Mouse (Mus musculus): ENCODE measurements at regions not wholly inside any gene's neighbourhood (a gene's known extent, or its start where the extent isn't known, plus 50 kb on each side); places are given as distances from the start of the nearest gene placed in this dataset.

GRCm38 (mm10) chr15:11455366-11455785 is 55.9 kb upstream of the Tars start:
- Histone ChIP-seq H3K4me1 (ENCODE audit: control insufficient read depth, insufficient read depth, low read length) (peaks cover 33% of the 10 kb centered on the region), H3K9ac (ENCODE audit: low read depth, low read length, severe bottlenecking) (no peak overlapping the region), H3K27ac (replicated peaks; ENCODE audit: low read depth, low read length) (no peak overlapping the region; the same call in 1 of the 2 replicates), H3K36me3 (ENCODE audit: control insufficient read depth, insufficient read depth, low read length) (no peaks in the 10 kb centered on the region), H3K9me3 (ENCODE audit: control insufficient read depth, low read length) (no peaks in the 10 kb centered on the region), H3K4me3 (replicated peaks; ENCODE audit: low read length) (no peak overlapping the region), H3K27me3 (ENCODE audit: control insufficient read depth, insufficient read depth, low read length) (no peaks in the 10 kb centered on the region), H3K4me2 (replicated peaks; ENCODE audit: low read depth, low read length, severe bottlenecking) (no peak overlapping the region; the same call in 1 of the 2 replicates)
- whole genome bisulfite sequencing, result 15% methylated on average over 11 of the region's 11 CpGs
- TF ChIP-seq POLR2A (IDR thresholded peaks at IDR 0.05; ENCODE audit: borderline replicate concordance, extremely low read depth, insufficient read depth, insufficient read length), result no peak
- ATAC-seq (ENCODE audit: low FRiP score, low read depth) (peak; percentile 81), DNase-seq (ENCODE audit: low spot score) (peak; percentile 92)

- H3K4me2 ChIP-seq (replicated peaks; ENCODE audit: low read depth, low read length, severe bottlenecking), result no peak overlapping the region
- WGBS, result 88% methylated on average over 1 of the region's 1 CpGs
- H3K36me3 ChIP-seq (ENCODE audit: control insufficient read depth, insufficient read depth, low read length), result no peaks in the 10 kb centered on the region
- no peak overlapping the region for H3K9ac ChIP-seq (ENCODE audit: low read depth, low read length, severe bottlenecking)
- no peak for ATAC-seq (ENCODE audit: low FRiP score, low read depth)
- no peaks in the 10 kb centered on the region for H3K27me3 ChIP-seq (ENCODE audit: control insufficient read depth, insufficient read depth, low read length)
- H3K4me1 ChIP-seq (ENCODE audit: control insufficient read depth, insufficient read depth, low read length), result peaks cover 33% of the 10 kb centered on the region
- DNase-seq (ENCODE audit: low spot score), result no peak
- no peak for TF ChIP-seq POLR2A (IDR thresholded peaks at IDR 0.05; ENCODE audit: borderline replicate concordance, extremely low read depth, insufficient read depth, insufficient read length)
- H3K4me3 ChIP-seq (replicated peaks; ENCODE audit: low read length), result no peak overlapping the region
- peak overlapping the region; percentile 73 for H3K27ac ChIP-seq (replicated peaks; ENCODE audit: low read depth, low read length)
- H3K9me3 ChIP-seq (ENCODE audit: control insufficient read depth, low read length), result no peaks in the 10 kb centered on the region
These were observed 54.5 kb upstream of the Tars start for GRCm38 (mm10) chr15:11453997-11454396.

DNA sequence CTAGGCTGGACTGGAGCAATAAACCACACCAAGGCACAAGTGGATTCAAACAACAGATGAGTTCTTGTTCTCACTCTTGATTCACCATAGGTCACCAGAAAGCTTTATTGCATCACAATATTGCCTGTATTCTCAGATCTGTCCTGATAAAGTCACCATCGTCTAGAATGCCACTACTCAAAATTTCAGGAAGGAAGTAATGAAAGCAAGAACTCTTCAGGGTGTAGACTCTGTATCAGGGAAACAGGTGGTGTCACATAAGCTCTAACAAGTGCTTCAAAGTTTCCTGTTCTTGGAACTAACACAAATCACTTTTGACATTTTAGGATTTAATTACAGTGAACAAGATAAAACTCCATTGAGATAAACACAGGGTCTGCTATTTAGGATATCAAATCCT is 52.2 kb upstream of the Tars start:
- H3K4me2 ChIP-seq (replicated peaks; ENCODE audit: low read depth, low read length, severe bottlenecking), result no peak overlapping the region
- WGBS, result 61% methylated on average over 1 of the region's 1 CpGs
- no peaks in the 10 kb centered on the region for H3K9me3 ChIP-seq (ENCODE audit: control insufficient read depth, low read length)
- H3K27me3 ChIP-seq (ENCODE audit: control insufficient read depth, insufficient read depth, low read length), result no peaks in the 10 kb centered on the region
- no peak overlapping the region for H3K9ac ChIP-seq (ENCODE audit: low read depth, low read length, severe bottlenecking)
- ATAC-seq (ENCODE audit: low FRiP score, low read depth) (no peak), DNase-seq (ENCODE audit: low spot score) (no peak)
- TF ChIP-seq POLR2A (IDR thresholded peaks at IDR 0.05; ENCODE audit: borderline replicate concordance, extremely low read depth, insufficient read depth, insufficient read length), result no peak
- no peaks in the 10 kb centered on the region for H3K36me3 ChIP-seq (ENCODE audit: control insufficient read depth, insufficient read depth, low read length)
- peaks cover 17% of the 10 kb centered on the region; the same call in 1 of the 2 replicates for H3K4me1 ChIP-seq (ENCODE audit: control insufficient read depth, insufficient read depth, low read length)
- no peak overlapping the region for H3K4me3 ChIP-seq (replicated peaks; ENCODE audit: low read length)
- H3K27ac ChIP-seq (replicated peaks; ENCODE audit: low read depth, low read length), result no peak overlapping the region
